Mouse (Mus musculus): Measurements from ENCODE around the gene Smarcd3. TPM values are rescaled to one million over a fixed set of nuclear protein-coding genes. Genes with fewer than 3 reads are reported as not detected.

Smarcd3 gene
- polyA plus RNA-seq, 1 experiment from 2014 or later: 74.7 TPM

DNA sequence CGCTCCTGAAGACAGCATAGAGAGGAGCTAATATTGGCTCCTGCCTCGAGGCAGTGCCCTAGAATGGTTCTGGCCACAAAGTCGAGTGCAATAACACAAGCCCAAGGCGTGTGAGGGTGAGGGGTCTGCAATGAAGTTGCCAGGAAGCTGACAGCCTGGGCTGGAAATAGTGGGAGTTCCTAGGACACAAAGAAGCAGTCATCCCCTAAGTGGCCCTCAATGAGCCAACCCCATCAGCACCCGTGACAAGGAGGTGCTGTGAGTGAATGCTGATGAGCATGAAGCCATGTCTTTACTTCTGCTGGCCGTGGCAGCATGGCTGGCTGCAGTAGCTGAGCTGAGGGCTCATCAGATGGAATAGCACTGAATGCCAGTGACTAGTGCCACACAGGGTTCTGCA, 9.1 kb downstream of the Smarcd3 start:
- Histone ChIP-seq H3K27ac (no peak overlapping the region), H3K4me2 (replicated peaks) (no peak overlapping the region), H3K9me3 (no peaks in the 10 kb centered on the region), H3K27me3 (no peaks in the 10 kb centered on the region; the same call in 1 of the 2 replicates), H3K36me3 (no peaks in the 10 kb centered on the region), H3K4me3 (no peak overlapping the region), H3K4me1 (peaks cover 12% of the 10 kb centered on the region; the same call in 1 of the 2 replicates), H3K9ac (no peak overlapping the region)
- ATAC-seq (ENCODE audit: insufficient number of reproducible peaks, insufficient read depth, low FRiP score, low TSS enrichment): no peak
- WGBS: 53% methylated on average over 6 of the region's 6 CpGs

DNA sequence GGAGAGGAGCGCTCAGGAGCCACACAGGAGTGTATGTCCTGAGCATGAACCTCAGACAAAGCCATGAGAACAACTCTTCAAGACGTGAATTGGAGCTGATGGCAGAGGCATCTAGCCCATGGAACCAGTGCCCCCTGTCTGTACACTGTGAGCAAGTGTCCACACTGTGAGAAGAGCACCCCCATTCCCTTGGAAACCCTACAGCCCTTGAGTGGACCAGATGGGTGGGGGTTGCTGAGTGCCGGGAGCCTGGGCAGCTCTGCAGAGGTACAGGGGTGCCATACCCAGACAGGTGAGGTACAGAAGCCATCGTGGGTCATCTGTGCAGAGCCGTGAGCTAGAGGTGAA, 11.9 kb downstream of the Smarcd3 start:
- no peaks in the 10 kb centered on the region for H3K9me3 ChIP-seq
- H3K36me3 ChIP-seq: no peaks in the 10 kb centered on the region
- H3K4me3 ChIP-seq: no peak overlapping the region
- H3K4me1 ChIP-seq: peaks cover 9% of the 10 kb centered on the region; the same call in 1 of the 2 replicates
- H3K27me3 ChIP-seq: no peaks in the 10 kb centered on the region
- no peak overlapping the region for H3K9ac ChIP-seq
- ATAC-seq (ENCODE audit: insufficient number of reproducible peaks, insufficient read depth, low FRiP score, low TSS enrichment): no peak
- no peak overlapping the region for H3K27ac ChIP-seq
- H3K4me2 ChIP-seq (replicated peaks): no peak overlapping the region
- 71% methylated on average over 5 of the region's 5 CpGs for WGBS

DNA sequence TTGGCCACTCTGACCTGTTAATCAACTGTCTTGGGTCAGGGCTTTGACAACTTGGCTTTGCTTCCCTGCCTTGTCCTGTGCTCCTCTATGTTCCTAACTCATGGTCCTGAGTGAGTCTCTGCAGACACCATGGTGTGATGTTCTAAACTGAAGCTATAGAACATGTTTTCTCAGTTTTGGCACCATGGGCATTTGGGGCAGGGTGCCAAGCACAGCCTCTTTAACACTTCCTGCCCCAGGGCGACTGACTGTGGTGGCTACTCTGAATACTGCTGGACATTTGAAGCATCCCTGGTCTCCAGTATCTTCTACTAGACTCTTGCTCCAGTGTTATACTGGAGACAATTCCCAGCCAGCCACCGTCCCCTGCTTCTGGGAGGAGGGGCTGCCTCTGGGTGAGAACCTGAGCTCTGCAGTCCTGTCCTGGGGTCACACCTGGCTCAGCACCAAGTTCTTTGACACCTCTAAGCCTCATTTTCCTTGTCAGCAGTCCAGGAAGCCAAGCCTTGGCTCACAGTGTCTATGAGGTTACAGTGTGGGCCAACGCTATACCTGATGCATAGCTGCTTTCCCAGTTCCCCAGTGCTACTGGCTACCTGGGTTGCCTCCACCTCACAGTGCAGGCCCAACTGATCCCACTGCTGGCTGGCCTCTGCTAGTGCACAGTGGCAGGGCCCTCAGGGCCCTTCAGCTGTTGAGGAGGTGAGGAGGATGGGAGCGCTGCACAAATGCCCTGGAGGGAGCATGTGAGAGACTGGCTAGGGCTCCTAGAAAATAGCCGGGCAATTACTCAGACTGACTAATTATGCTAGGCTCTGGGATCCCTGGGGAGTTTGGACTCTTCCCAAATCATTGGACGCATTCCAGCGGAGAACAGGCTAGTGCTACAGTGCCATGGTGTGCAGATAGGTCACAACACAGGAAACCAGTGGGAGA, 12.6 kb downstream of the Smarcd3 start:
- Histone ChIP-seq H3K27me3 (no peaks in the 10 kb centered on the region), H3K4me2 (replicated peaks) (no peak overlapping the region), H3K36me3 (no peaks in the 10 kb centered on the region), H3K4me1 (peaks cover 13% of the 10 kb centered on the region), H3K4me3 (no peak overlapping the region), H3K27ac (no peak overlapping the region), H3K9ac (no peak overlapping the region), H3K9me3 (no peaks in the 10 kb centered on the region)
- no peak for ATAC-seq (ENCODE audit: insufficient number of reproducible peaks, insufficient read depth, low FRiP score, low TSS enrichment)
- WGBS: 47% methylated on average over 7 of the region's 7 CpGs

DNA sequence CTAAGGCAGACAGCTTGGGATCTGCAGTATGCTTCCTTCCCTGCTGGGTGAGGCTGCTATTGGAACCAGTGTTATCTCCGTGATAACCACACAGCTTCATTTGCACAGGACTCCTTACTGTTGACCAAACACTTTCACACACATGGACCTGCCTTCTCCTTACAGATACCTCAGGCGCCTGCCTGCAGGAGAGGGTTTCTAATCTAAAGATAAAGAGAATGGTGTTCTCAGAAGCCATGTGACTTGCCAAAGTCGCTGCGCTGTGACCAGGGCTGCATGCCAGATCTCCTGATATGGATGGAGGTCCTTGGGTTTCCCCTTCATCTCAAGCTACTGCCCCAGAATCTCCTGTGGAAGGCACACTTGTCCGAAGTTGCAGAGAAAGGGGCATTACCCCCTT, 14.8 kb downstream of the Smarcd3 start:
- Histone ChIP-seq H3K4me3 (no peak overlapping the region), H3K9me3 (no peaks in the 10 kb centered on the region), H3K9ac (no peak overlapping the region), H3K4me2 (replicated peaks) (no peak overlapping the region), H3K27me3 (no peaks in the 10 kb centered on the region), H3K4me1 (peaks cover 28% of the 10 kb centered on the region), H3K36me3 (no peaks in the 10 kb centered on the region), H3K27ac (no peak overlapping the region)
- WGBS: 58% methylated on average over 5 of the region's 5 CpGs
- ATAC-seq (ENCODE audit: insufficient number of reproducible peaks, insufficient read depth, low FRiP score, low TSS enrichment): no peak

DNA sequence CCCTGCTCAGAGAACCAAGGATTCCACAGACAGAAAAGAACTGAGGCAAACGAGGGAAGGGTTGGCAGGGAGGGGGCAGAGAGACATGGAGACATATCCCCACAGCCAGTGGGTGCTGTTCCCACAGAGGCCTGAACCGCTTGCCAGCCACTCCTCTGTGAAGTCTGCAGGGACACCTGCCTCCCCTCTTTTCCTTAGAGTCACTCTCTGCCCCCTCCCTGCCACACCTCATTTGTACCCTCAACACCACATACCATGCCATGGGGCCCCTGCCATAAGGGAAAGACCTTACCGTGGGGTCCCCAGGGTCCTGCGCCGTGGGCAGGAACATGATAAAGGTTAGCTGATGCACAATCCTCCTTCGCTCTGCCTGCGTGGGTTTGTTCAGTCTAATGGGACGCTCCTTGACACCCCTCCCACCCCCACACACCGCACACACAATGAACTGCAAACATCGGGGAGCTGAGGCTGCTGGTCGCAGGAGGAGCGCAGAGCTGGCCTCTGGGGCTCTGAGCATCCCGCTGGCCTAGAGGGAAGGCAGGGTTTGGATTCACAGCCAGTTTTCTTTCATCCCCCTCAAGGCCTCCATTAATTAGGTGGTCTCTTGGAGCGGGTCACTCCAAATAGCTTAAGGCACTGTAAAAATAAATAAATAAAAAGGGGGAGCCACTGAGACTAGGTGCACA, 18.1 kb downstream of the Smarcd3 start:
- Histone ChIP-seq H3K9ac (peak overlapping the region; percentile 82), H3K27me3 (no peaks in the 10 kb centered on the region), H3K4me3 (peak overlapping the region; percentile 58; the same call in 1 of the 2 replicates), H3K4me1 (peaks cover 35% of the 10 kb centered on the region), H3K27ac (peak overlapping the region; percentile 100), H3K36me3 (no peaks in the 10 kb centered on the region), H3K4me2 (replicated peaks) (peak overlapping the region; percentile 73), H3K9me3 (no peaks in the 10 kb centered on the region)
- 24% methylated on average over 14 of the region's 14 CpGs for WGBS
- no peak for ATAC-seq (ENCODE audit: insufficient number of reproducible peaks, insufficient read depth, low FRiP score, low TSS enrichment)

DNA sequence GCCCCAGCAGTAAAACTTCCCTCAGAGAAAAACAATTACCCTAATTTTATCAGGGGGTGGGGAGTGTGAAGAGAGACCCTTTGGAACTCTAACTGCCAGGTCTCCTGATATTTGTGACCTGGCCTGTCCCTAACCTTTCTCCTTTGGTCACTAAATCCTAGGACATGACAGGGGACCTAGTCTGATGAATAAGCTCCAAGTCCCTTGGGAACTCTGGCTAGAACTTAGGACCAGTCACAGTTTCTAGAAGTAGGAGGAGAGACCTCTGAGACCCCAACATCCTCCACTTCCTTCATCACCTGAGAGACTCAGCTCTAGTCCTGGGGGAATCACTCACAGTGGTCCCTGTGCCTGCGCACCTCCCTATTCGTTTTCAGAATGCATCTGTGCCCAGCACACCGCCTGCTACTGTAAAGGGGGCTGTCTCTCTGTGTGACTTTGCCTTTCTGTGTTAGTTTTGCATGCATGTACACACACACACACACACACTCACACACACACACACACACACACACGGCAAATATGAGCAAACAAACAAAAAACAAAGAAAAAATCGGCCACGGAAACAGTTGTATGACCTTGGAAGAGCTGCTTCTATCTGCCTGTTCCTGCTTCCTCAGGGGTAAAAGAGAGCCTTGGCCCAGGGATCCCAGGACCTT, 18.8 kb downstream of the Smarcd3 start:
- no peak for ATAC-seq (ENCODE audit: insufficient number of reproducible peaks, insufficient read depth, low FRiP score, low TSS enrichment)
- Histone ChIP-seq H3K4me2 (replicated peaks) (peak overlapping the region; percentile 73), H3K36me3 (no peaks in the 10 kb centered on the region), H3K9ac (peak overlapping the region; percentile 82), H3K27me3 (no peaks in the 10 kb centered on the region), H3K4me1 (peaks cover 41% of the 10 kb centered on the region), H3K27ac (peak overlapping the region; percentile 100), H3K9me3 (no peaks in the 10 kb centered on the region), H3K4me3 (peak overlapping the region; percentile 58)
- 5% methylated on average over 6 of the region's 6 CpGs for WGBS

DNA sequence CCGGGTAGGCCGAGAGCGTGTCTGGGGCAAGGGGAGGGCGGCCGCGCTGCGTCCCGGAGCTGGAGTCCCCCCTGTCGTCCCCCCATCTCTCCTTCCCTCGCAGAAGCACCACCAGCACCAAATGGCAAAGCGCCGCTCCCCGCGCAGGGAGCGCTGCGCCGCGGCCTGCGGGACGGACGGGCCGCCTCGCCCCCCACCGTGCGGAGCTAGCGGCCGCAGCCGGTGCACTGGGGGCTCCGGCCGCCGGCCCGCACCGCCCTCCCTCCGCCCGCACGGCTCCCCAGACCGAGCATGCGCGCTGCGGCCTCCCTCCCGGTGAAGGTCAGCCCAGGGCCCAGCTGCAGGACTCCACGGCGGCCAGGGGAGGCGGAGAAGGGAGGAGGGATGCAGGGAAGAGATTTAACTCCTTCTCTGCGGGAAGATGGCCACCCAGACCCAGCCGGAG, 19.5 kb downstream of the Smarcd3 start:
- H3K9ac ChIP-seq: peak overlapping the region; percentile 82
- WGBS: under 1% methylated on average over 45 of the region's 46 CpGs
- peak overlapping the region; percentile 100 for H3K27ac ChIP-seq
- peaks cover 45% of the 10 kb centered on the region for H3K4me1 ChIP-seq
- H3K9me3 ChIP-seq: no peaks in the 10 kb centered on the region
- no peaks in the 10 kb centered on the region for H3K27me3 ChIP-seq
- ATAC-seq (ENCODE audit: insufficient number of reproducible peaks, insufficient read depth, low FRiP score, low TSS enrichment): peak; percentile 54
- H3K4me2 ChIP-seq (replicated peaks): peak overlapping the region; percentile 73
- no peaks in the 10 kb centered on the region for H3K36me3 ChIP-seq
- peak overlapping the region; percentile 58 for H3K4me3 ChIP-seq

DNA sequence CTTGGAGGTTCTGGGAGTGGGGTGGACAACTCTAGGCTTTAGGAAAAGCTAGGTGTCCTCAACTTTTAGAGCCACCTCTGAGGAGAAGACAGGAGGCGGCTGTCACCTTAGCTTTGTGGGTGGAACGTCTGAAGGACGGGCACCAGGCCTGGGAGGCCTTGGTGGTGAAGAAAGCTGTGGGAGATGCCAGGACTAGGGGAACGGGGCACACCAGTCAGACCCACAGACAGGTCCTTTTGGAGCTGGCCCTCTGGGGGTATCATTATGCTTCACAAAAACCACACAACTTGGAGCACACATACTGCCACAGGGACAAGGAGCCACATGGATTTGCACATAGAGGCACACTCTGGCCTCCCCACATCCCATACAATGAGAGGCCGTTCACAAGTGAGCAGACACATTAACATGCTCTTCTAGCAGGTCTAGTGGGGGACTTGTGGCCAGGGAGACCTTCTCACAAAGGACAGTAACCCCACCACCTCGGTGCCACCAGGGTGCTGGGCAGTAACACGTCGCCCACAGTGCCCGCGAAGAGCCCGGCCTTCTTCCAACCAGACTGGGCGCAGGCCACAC, 20.0 kb downstream of the Smarcd3 start:
- Histone ChIP-seq H3K9ac (peak overlapping the region; percentile 82), H3K4me3 (peak overlapping the region; percentile 58), H3K4me2 (replicated peaks) (peak overlapping the region; percentile 73), H3K36me3 (no peaks in the 10 kb centered on the region), H3K4me1 (peaks cover 50% of the 10 kb centered on the region), H3K27ac (peak overlapping the region; percentile 100), H3K9me3 (no peaks in the 10 kb centered on the region), H3K27me3 (no peaks in the 10 kb centered on the region)
- WGBS: 19% methylated on average over 12 of the region's 12 CpGs
- ATAC-seq (ENCODE audit: insufficient number of reproducible peaks, insufficient read depth, low FRiP score, low TSS enrichment): peak; percentile 1; the same call in 1 of the 2 replicates

DNA sequence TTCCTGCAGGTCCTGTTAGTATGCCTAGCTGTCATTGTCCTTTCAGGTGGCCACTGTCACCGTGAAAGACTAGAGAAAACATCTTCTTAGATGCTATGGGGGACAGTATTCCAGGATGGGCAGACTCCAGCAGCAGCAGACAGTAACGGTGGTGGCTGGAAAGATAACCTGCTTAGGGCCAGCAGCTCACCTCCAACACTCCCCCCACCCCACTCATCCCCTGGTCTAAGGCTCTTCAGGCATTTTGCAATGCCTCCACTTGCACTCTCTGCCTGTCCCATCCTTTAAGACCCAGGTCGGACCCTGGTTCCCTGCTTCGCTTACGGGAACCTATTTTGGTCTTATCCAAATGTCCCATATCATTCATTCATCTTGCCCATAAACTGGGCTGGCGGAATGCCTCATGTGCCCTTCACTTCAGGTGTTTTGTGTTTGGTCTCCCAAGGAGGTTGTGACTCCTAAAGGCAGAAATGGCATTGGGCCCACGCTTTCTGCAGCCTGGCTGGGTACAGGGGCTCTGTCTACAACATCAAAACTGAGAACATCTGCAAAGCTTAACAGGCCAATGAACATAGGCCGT, 20.7 kb downstream of the Smarcd3 start:
- no peak overlapping the region for H3K4me3 ChIP-seq
- ATAC-seq (ENCODE audit: insufficient number of reproducible peaks, insufficient read depth, low FRiP score, low TSS enrichment): no peak
- H3K4me2 ChIP-seq (replicated peaks): peak overlapping the region; percentile 73
- H3K9me3 ChIP-seq: no peaks in the 10 kb centered on the region
- 52% methylated on average over 8 of the region's 8 CpGs for WGBS
- no peak overlapping the region for H3K9ac ChIP-seq
- peak overlapping the region; percentile 100 for H3K27ac ChIP-seq
- no peaks in the 10 kb centered on the region for H3K27me3 ChIP-seq
- H3K36me3 ChIP-seq: no peaks in the 10 kb centered on the region
- H3K4me1 ChIP-seq: peaks cover 57% of the 10 kb centered on the region

DNA sequence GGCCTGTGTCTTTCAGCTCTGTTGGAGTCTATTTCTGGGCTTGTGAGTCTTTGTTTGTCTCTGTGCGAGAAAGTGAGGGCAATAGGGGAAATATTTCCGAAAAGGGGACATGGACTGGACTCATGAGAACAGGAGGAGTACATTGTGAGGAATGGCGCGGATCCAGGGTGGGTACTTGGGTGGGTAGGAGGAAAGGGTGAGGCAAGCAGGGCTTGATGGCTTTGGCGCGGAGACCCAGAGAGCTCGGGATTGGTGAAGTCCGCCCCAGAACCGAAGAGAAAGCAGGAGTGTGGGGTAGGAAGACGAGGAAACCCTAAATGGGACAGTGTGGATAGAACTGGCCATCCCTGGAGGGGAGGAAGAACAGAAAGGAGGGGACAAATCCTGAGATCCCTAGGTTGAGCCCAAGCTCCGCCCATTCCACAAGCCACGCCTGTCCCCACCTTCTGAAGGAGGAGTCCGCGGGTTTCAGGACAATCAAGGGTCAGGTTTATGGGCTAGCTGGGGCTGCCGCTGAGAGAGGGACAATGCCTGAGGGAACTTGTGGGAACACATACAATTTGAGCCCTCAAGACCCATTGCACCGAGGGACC, 21.4 kb downstream of the Smarcd3 start:
- H3K4me1 ChIP-seq: peaks cover 64% of the 10 kb centered on the region
- peak overlapping the region; percentile 73 for H3K4me2 ChIP-seq (replicated peaks)
- peak overlapping the region; percentile 70 for H3K4me3 ChIP-seq
- H3K9ac ChIP-seq: peak overlapping the region; percentile 90
- H3K9me3 ChIP-seq: no peaks in the 10 kb centered on the region
- peak; percentile 25; the same call in 1 of the 2 replicates for ATAC-seq (ENCODE audit: insufficient number of reproducible peaks, insufficient read depth, low FRiP score, low TSS enrichment)
- H3K36me3 ChIP-seq: no peaks in the 10 kb centered on the region
- WGBS: under 1% methylated on average over 16 of the region's 16 CpGs
- H3K27ac ChIP-seq: peak overlapping the region; percentile 100
- H3K27me3 ChIP-seq: no peaks in the 10 kb centered on the region
